Mouse (Mus musculus) heart, adult 2 months (tissue): ENCODE measurements at regions not wholly inside any gene's neighbourhood (a gene's known extent, or its start where the extent isn't known, plus 50 kb on each side); places are given as distances from the start of the nearest gene placed in this dataset.

ENCODE experiments used
- CTCF ChIP-seq: fragments of 200-600 bp; IDR thresholded peaks from 2 replicates; pipeline ENCODE4 v1.8.1; 2022; ENCODE audit warnings: antibody characterized with exemption, mild to moderate bottlenecking, moderate library complexity
- EP300 ChIP-seq: fragments of 200-500 bp; IDR thresholded peaks from 2 replicates; pipeline ENCODE4 v1.6.1; 2011; ENCODE audit warnings: low read depth, low read length, control low read depth; ENCODE audit not compliant: insufficient read depth

DNA sequence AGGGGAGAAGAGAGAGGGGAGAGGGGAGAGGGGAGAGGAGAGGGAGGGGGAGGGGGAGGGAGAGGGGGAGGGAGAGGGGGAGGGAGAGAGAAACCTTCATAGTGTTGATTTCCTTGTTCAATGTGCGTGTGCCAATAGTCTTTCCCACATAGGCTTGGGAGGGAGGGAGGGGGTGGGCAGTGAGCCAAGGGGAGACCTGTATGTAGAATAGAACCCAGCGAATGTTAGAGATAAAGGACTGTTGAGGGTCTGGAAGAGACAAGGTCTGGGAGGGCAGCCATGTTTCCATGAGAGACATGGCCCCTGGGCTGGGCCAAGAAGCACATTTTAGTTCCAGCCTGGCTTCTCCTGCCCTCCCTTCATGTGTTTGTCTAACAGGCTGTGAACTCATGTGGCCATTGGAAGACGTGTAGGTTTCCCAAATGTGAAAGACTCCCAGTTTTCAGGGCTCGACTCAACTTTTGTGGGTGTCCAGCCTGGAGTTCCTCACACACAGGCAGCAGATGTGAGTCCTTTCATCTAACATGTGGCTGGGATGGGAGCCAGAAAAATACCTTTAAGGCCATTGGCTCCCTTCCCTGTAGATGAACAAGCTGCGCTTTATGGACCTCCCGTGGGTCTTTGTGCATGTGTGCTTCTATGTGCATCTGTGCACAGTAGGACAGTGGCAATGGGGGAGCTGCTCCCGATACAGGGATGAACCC lies 68.4 kb upstream of the Zfp831 start:
- no peak for TF ChIP-seq CTCF
- TF ChIP-seq EP300: no peak
